Mouse (Mus musculus) kidney, adult 9 months (tissue): ENCODE results near the gene Prkar2a.

ENCODE experiments used
- DNase-seq: peaks from one replicate; pipeline ENCODE4 v3.0.0; 2022

Gene Prkar2a

GRCm38 (mm10) chr9:108753326-108753725 is 64.2 kb downstream of the Prkar2a start:
- DNase-seq, result peak; percentile 68

GRCm38 (mm10) chr9:108753976-108754375 is 64.9 kb downstream of the Prkar2a start:
- DNase-seq, result peak; percentile 88

GRCm38 (mm10) chr9:108754423-108754822 is 65.3 kb downstream of the Prkar2a start:
- peak; percentile 68 for DNase-seq

- DNase-seq, result peak; percentile 20
Observed at GRCm38 (mm10) chr9:108757406-108757805, 68.3 kb downstream of the Prkar2a start.

- DNase-seq, result no peak
Observed at GRCm38 (mm10) chr9:108759121-108759520, 70.0 kb downstream of the Prkar2a start.

GRCm38 (mm10) chr9:108759805-108760204 is 70.7 kb downstream of the Prkar2a start:
- DNase-seq, result peak; percentile 72

- DNase-seq, result no peak
Observed at GRCm38 (mm10) chr9:108761561-108761960, 72.4 kb downstream of the Prkar2a start.

- DNase-seq, result no peak
Observed at GRCm38 (mm10) chr9:108764971-108765370, 75.9 kb downstream of the Prkar2a start.

- no peak for DNase-seq
Observed at GRCm38 (mm10) chr9:108776614-108777013, 87.5 kb downstream of the Prkar2a start.

GRCm38 (mm10) chr9:108777276-108777675 is 88.2 kb downstream of the Prkar2a start:
- DNase-seq, result no peak

GRCm38 (mm10) chr9:108780959-108781358 is 91.8 kb downstream of the Prkar2a start:
- DNase-seq, result peak; percentile 74

- no peak for DNase-seq
Observed at GRCm38 (mm10) chr9:108781891-108782290, 92.8 kb downstream of the Prkar2a start.

- no peak for DNase-seq
Observed at GRCm38 (mm10) chr9:108782836-108783547, 93.9 kb downstream of the Prkar2a start.

GRCm38 (mm10) chr9:108783548-108784463 is 94.7 kb downstream of the Prkar2a start, which contains the start of gene Ip6k2:
Gene Ip6k2 (plus strand): TSS chr9:108783796.
- DNase-seq, result peak; percentile 97

- DNase-seq, result no peak
Observed at GRCm38 (mm10) chr9:108785416-108785815, 96.3 kb downstream of the Prkar2a start.

- no peak for DNase-seq
Observed at GRCm38 (mm10) chr9:108786494-108786893, 97.4 kb downstream of the Prkar2a start.

- no peak for DNase-seq
Observed at GRCm38 (mm10) chr9:108787080-108787479, 98.0 kb downstream of the Prkar2a start.

- DNase-seq, result no peak
Observed at GRCm38 (mm10) chr9:108788713-108789112, 99.6 kb downstream of the Prkar2a start.

- no peak for DNase-seq
Observed at GRCm38 (mm10) chr9:108792307-108792706, 103.2 kb downstream of the Prkar2a start.

GRCm38 (mm10) chr9:108792730-108793129 is 103.6 kb downstream of the Prkar2a start:
- DNase-seq, result no peak

- DNase-seq, result peak; percentile 81
Observed at GRCm38 (mm10) chr9:108795281-108795680, 106.2 kb downstream of the Prkar2a start.

GRCm38 (mm10) chr9:108795762-108796161 is 106.6 kb downstream of the Prkar2a start:
- DNase-seq, result peak; percentile 84

- no peak for DNase-seq
Observed at GRCm38 (mm10) chr9:108796351-108796981, 107.4 kb downstream of the Prkar2a start.
